Mouse (Mus musculus): Measurements from ENCODE around the gene Ing1. TPM values are rescaled to one million over a fixed set of nuclear protein-coding genes. Genes with fewer than 3 reads are reported as not detected.

The Ing1 gene
- total RNA-seq, 1 experiment = 37.9 TPM

GRCm38 (mm10) chr8:11586374-11586745, 31.0 kb downstream of the Ing1 start:
- Histone ChIP-seq H3K9me3 (ENCODE audit: control insufficient read depth, insufficient read depth, low read depth, low read length) (no peaks in the 10 kb centered on the region), H3K4me1 (ENCODE audit: control insufficient read depth in 2 of 2, insufficient read depth in 2 of 2, low read length in 2 of 2, poor library complexity in 1 of 2) (no peaks in the 10 kb centered on the region), H3K4me3 (ENCODE audit: insufficient read depth in 1 of 2, low read depth in 1 of 2, low read length in 2 of 2, poor library complexity in 1 of 2, severe bottlenecking in 1 of 2) (no peak overlapping the region), H3K27ac (ENCODE audit: insufficient read depth, low read depth, low read length, poor library complexity, severe bottlenecking) (no peak overlapping the region), H3K36me3 (ENCODE audit: control insufficient read depth, insufficient read depth, low read length, poor library complexity, severe bottlenecking) (no peaks in the 10 kb centered on the region), H3K9ac (ENCODE audit: insufficient read depth, low read depth, low read length, poor library complexity, severe bottlenecking) (no peak overlapping the region)
- in situ Hi-C loops (cut with MboI; ENCODE audit: low sequenced_read_pairs in 2 of 2, unreplicated experiment in 2 of 2) = no loop called here
- no peak for DNase-seq (ENCODE audit: low read depth, low spot score)
- TF ChIP-seq ZC3H11A (IDR thresholded peaks at IDR 0.05; ENCODE audit: borderline replicate concordance, low read depth, low read length) (no peak), ZNF384 (IDR thresholded peaks at IDR 0.05; ENCODE audit: low read depth, low read length) (no peak), CHD2 (IDR thresholded peaks at IDR 0.05; ENCODE audit: low read depth, low read length) (no peak), MAFK (IDR thresholded peaks at IDR 0.05; ENCODE audit: insufficient read depth, low read depth, low read length) (no peak), HCFC1 (IDR thresholded peaks at IDR 0.05; ENCODE audit: borderline replicate concordance, insufficient read depth, low read length) (no peak)

DNA sequence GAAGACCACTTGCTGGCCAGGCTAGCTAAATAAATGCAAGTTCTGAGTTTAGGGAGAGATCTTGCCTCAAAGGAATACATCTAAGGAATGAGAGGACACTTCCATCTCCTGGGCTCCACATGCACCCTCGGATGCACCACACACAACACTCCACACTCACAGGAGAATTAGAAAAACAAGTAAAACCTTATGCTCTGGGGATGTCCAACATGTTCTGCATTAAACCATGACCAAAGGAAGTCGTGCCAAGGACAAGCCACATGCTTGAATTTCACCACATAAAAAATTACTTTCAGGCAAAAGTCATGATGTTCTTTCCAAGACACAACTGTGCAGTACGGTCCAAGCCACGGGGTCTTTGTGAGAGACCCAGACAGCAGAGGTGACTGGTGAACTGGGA, 36.5 kb downstream of the Ing1 start:
- Histone ChIP-seq H3K4me1 (ENCODE audit: control insufficient read depth in 2 of 2, insufficient read depth in 2 of 2, low read length in 2 of 2, poor library complexity in 1 of 2) (peaks cover 2 to 3% of the 10 kb centered on the region in 2 experiments; a peak in 2 of 4 replicates), H3K27ac (ENCODE audit: insufficient read depth, low read depth, low read length, poor library complexity, severe bottlenecking) (no peak overlapping the region), H3K4me3 (ENCODE audit: insufficient read depth in 1 of 2, low read depth in 1 of 2, low read length in 2 of 2, poor library complexity in 1 of 2, severe bottlenecking in 1 of 2) (no peak overlapping the region), H3K36me3 (ENCODE audit: control insufficient read depth, insufficient read depth, low read length, poor library complexity, severe bottlenecking) (no peaks in the 10 kb centered on the region), H3K9ac (ENCODE audit: insufficient read depth, low read depth, low read length, poor library complexity, severe bottlenecking) (no peak overlapping the region), H3K9me3 (ENCODE audit: control insufficient read depth, insufficient read depth, low read depth, low read length) (no peaks in the 10 kb centered on the region)
- in situ Hi-C loops (cut with MboI; ENCODE audit: low sequenced_read_pairs in 2 of 2, unreplicated experiment in 2 of 2) = no loop called here
- TF ChIP-seq ZC3H11A (IDR thresholded peaks at IDR 0.05; ENCODE audit: borderline replicate concordance, low read depth, low read length) (no peak), MAFK (IDR thresholded peaks at IDR 0.05; ENCODE audit: insufficient read depth, low read depth, low read length) (no peak), CHD2 (IDR thresholded peaks at IDR 0.05; ENCODE audit: low read depth, low read length) (no peak), HCFC1 (IDR thresholded peaks at IDR 0.05; ENCODE audit: borderline replicate concordance, insufficient read depth, low read length) (no peak), ZNF384 (IDR thresholded peaks at IDR 0.05; ENCODE audit: low read depth, low read length) (no peak)
- no peak for DNase-seq (ENCODE audit: low read depth, low spot score)

- H3K4me3 ChIP-seq (ENCODE audit: insufficient read depth in 1 of 2, low read depth in 1 of 2, low read length in 2 of 2, poor library complexity in 1 of 2, severe bottlenecking in 1 of 2) = 0 out of 4 replicates have a peak overlapping the region, but pooled peaks of 1 of the 2 experiments have one; percentile 42
- peak; percentile 31 for DNase-seq (ENCODE audit: low read depth, low spot score)
Measured at GRCm38 (mm10) chr8:11592296-11592695, 36.9 kb downstream of the Ing1 start.

DNA sequence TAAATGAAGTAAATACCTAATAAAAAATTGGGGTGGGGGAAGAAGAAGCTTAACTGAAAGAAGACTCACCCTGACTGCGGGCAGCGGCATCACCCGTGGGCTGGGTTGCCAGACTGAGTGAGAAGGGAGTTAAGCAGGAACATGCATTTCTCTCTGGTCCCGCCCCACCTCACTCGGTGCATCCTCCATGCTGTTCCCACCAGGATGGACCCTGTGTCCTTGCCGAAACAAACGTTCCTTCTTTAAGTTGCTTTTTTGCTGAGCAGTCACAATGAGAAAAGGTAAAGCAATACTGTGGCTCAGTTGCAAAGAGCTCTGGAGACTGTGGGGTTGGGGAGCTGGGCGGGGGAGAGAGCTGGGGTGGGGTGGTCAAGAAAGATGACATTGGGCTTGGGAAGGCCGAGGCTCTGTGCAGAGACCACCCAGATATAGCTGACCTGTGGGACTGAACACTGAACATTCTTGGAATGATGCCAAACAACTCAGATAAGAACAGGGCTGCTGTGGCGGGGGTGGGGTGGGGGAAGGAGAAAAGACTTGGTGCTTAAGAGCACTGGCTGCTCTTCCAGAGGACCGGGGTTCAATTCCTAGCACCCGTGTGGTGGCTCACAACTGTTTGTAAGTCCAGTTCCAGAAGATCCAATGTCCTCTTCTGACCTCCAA, 38.0 kb downstream of the Ing1 start:
- TF ChIP-seq HCFC1 (IDR thresholded peaks at IDR 0.05; ENCODE audit: borderline replicate concordance, insufficient read depth, low read length) (no peak), CHD2 (IDR thresholded peaks at IDR 0.05; ENCODE audit: low read depth, low read length) (no peak), ZNF384 (IDR thresholded peaks at IDR 0.05; ENCODE audit: low read depth, low read length) (no peak)
- H3K27ac ChIP-seq (ENCODE audit: insufficient read depth, low read depth, low read length, poor library complexity, severe bottlenecking) = no peak overlapping the region
- H3K9ac ChIP-seq (ENCODE audit: insufficient read depth, low read depth, low read length, poor library complexity, severe bottlenecking) = no peak overlapping the region
- no peaks in the 10 kb centered on the region for H3K36me3 ChIP-seq (ENCODE audit: control insufficient read depth, insufficient read depth, low read length, poor library complexity, severe bottlenecking)
- H3K9me3 ChIP-seq (ENCODE audit: control insufficient read depth, insufficient read depth, low read depth, low read length) = no peaks in the 10 kb centered on the region
- peaks cover 2 to 3% of the 10 kb centered on the region in 2 experiments; a peak in 2 of 4 replicates for H3K4me1 ChIP-seq (ENCODE audit: control insufficient read depth in 2 of 2, insufficient read depth in 2 of 2, low read length in 2 of 2, poor library complexity in 1 of 2)
- H3K4me3 ChIP-seq (ENCODE audit: insufficient read depth in 1 of 2, low read depth in 1 of 2, low read length in 2 of 2, poor library complexity in 1 of 2, severe bottlenecking in 1 of 2) = no peak overlapping the region
- in situ Hi-C loops (cut with MboI; ENCODE audit: low sequenced_read_pairs in 2 of 2, unreplicated experiment in 2 of 2) = no loop called here
- no peak for DNase-seq (ENCODE audit: low read depth, low spot score)

More at GRCm38 (mm10) chr8:11592296-11592695, 36.9 kb downstream of the Ing1 start:
- no peak overlapping the region for H3K27ac ChIP-seq (ENCODE audit: insufficient read depth, low read depth, low read length, poor library complexity, severe bottlenecking)
- no peak for TF ChIP-seq MAFK (IDR thresholded peaks at IDR 0.05; ENCODE audit: insufficient read depth, low read depth, low read length)
- TF ChIP-seq CHD2 (IDR thresholded peaks at IDR 0.05; ENCODE audit: low read depth, low read length) = no peak
- no peak for TF ChIP-seq HCFC1 (IDR thresholded peaks at IDR 0.05; ENCODE audit: borderline replicate concordance, insufficient read depth, low read length)
- no peak for TF ChIP-seq ZC3H11A (IDR thresholded peaks at IDR 0.05; ENCODE audit: borderline replicate concordance, low read depth, low read length)
- TF ChIP-seq ZNF384 (IDR thresholded peaks at IDR 0.05; ENCODE audit: low read depth, low read length) = no peak
- H3K9me3 ChIP-seq (ENCODE audit: control insufficient read depth, insufficient read depth, low read depth, low read length) = no peaks in the 10 kb centered on the region
- no peaks in the 10 kb centered on the region for H3K36me3 ChIP-seq (ENCODE audit: control insufficient read depth, insufficient read depth, low read length, poor library complexity, severe bottlenecking)
- in situ Hi-C loops (cut with MboI; ENCODE audit: low sequenced_read_pairs in 2 of 2, unreplicated experiment in 2 of 2) = no loop called here
- H3K9ac ChIP-seq (ENCODE audit: insufficient read depth, low read depth, low read length, poor library complexity, severe bottlenecking) = no peak overlapping the region
- H3K4me1 ChIP-seq (ENCODE audit: control insufficient read depth in 2 of 2, insufficient read depth in 2 of 2, low read length in 2 of 2, poor library complexity in 1 of 2) = peaks cover 2 to 3% of the 10 kb centered on the region in 2 experiments; a peak in 2 of 4 replicates
